Mouse (Mus musculus): ENCODE measurements around the gene Cygb. TPM values are rescaled to one million over a fixed set of nuclear protein-coding genes. Genes with fewer than 3 reads are reported as not detected.

The Cygb gene
- polyA plus RNA-seq (2015; fragmentation: Nextera tagmentation; extraction: Ambion mirVana) = 17.5 and 20.2 TPM in 2 replicates

DNA sequence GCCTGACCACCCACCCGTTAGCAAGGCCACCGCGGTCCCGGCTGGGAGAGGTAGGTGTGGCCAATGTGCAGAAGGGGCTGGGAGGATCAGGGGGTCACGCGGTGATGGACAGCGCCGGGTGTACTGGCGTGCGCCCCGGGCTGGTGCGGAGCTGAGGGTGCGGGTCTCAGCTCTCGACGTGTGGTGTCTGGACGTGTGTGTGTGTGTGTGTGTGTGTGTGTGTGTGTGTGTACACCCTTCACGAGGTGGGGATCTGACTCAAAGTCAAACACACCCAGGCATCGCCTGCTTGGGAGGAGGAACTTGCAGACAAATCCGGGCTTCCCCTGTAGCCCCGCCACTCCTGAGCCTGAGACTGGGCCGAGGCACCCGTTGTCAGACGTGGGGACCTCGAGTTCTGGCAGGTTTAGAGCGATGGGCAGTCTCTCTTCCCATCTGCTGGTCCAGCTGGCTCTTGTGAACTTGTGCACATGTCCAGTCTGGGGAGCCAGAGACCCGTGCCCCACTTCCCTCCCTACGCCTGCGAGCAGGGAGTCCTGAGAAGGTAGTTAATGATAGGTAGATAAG, at the start of gene Cygb:
Gene Cygb (minus strand): TSS at position 59 of the 567 bp plus-strand sequence.
- Histone ChIP-seq H3K36me3 (ENCODE audit: control insufficient read depth, insufficient read depth) (no peaks in the 10 kb centered on the region; the same call in 1 of the 2 replicates), H3K4me1 (replicated peaks; ENCODE audit: control insufficient read depth, insufficient read depth, low read length) (peaks cover 11% of the 10 kb centered on the region; the same call in 1 of the 2 replicates), H3K27ac (ENCODE audit: low read depth, low read length) (no peak within 1 kb of the TSS), H3K9ac (ENCODE audit: low read depth, low read length) (peak within 1 kb of the TSS; percentile 58), H3K4me2 (replicated peaks; ENCODE audit: low read depth) (peak within 1 kb of the TSS; percentile 84), H3K4me3 (ENCODE audit: low read depth, low read length) (peak within 1 kb of the TSS; percentile 50), H3K27me3 (replicated peaks; ENCODE audit: control insufficient read depth, insufficient read depth, low read length) (peaks cover 18% of the 10 kb centered on the region), H3K9me3 (ENCODE audit: control insufficient read depth) (no peaks in the 10 kb centered on the region)
- no peak for TF ChIP-seq CTCF (IDR thresholded peaks at IDR 0.05; ENCODE audit: low read depth)
- no peak for ATAC-seq
- WGBS = 6% methylated on average over 28 of the region's 28 CpGs

DNA sequence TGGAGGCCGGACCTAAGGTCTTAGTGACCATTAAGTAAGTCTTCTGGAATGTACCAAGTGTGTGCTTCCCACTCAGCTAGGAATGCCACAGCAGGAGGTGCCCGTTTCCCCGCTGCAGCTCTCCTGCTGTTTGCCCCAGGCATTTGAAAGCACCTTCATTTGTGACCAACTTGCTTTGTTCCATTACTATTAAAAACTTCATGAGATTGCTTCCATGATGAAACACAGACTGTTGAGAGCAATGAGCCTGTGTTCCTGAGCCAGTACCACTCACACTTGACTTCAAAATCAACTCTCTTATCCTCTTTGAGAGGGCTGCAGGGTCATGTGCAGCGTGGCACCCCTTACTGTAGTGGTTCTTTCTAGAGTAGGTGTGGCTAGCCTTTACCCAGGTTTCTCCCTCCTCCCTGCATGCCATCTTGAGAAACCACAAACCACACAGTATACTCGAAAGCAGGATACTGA, 47.3 kb upstream of the Cygb start:
- Histone ChIP-seq H3K9me3 (ENCODE audit: control insufficient read depth) (no peaks in the 10 kb centered on the region), H3K4me1 (replicated peaks; ENCODE audit: control insufficient read depth, insufficient read depth, low read length) (no peaks in the 10 kb centered on the region), H3K27me3 (replicated peaks; ENCODE audit: control insufficient read depth, insufficient read depth, low read length) (no peaks in the 10 kb centered on the region), H3K27ac (ENCODE audit: low read depth, low read length) (no peak overlapping the region), H3K9ac (ENCODE audit: low read depth, low read length) (no peak overlapping the region), H3K4me2 (replicated peaks; ENCODE audit: low read depth) (no peak overlapping the region), H3K4me3 (ENCODE audit: low read depth, low read length) (no peak overlapping the region), H3K36me3 (ENCODE audit: control insufficient read depth, insufficient read depth) (no peaks in the 10 kb centered on the region)
- WGBS = 56% methylated on average over 5 of the region's 5 CpGs
- TF ChIP-seq CTCF (IDR thresholded peaks at IDR 0.05; ENCODE audit: low read depth) = no peak
- ATAC-seq = no peak

DNA sequence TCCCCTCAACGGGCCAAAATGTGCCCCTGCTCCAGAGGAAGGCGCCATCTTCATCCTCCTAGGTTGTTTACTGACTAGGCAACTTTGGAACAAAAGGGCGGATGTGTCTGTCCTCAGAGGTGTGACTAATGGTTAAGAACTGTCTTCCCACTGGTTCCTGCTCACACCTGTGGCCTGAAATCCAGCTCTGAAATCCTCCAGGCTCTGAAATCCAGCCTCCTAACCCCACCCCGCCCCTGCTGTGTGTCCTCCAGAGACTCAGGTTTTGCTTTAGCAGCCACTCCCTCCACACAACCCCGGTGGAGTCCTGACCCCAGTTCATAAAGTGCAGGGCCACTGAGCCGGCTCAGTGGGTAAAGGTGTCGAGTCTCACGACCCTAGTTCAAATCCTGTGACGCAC, 43.4 kb upstream of the Cygb start:
- no peak overlapping the region for H3K4me2 ChIP-seq (replicated peaks; ENCODE audit: low read depth)
- H3K9me3 ChIP-seq (ENCODE audit: control insufficient read depth) = no peaks in the 10 kb centered on the region
- no peaks in the 10 kb centered on the region for H3K4me1 ChIP-seq (replicated peaks; ENCODE audit: control insufficient read depth, insufficient read depth, low read length)
- no peaks in the 10 kb centered on the region for H3K36me3 ChIP-seq (ENCODE audit: control insufficient read depth, insufficient read depth)
- H3K9ac ChIP-seq (ENCODE audit: low read depth, low read length) = no peak overlapping the region
- no peak overlapping the region for H3K4me3 ChIP-seq (ENCODE audit: low read depth, low read length)
- WGBS = 52% methylated on average over 9 of the region's 9 CpGs
- no peak for ATAC-seq
- no peak overlapping the region for H3K27ac ChIP-seq (ENCODE audit: low read depth, low read length)
- no peaks in the 10 kb centered on the region for H3K27me3 ChIP-seq (replicated peaks; ENCODE audit: control insufficient read depth, insufficient read depth, low read length)
- no peak for TF ChIP-seq CTCF (IDR thresholded peaks at IDR 0.05; ENCODE audit: low read depth)

DNA sequence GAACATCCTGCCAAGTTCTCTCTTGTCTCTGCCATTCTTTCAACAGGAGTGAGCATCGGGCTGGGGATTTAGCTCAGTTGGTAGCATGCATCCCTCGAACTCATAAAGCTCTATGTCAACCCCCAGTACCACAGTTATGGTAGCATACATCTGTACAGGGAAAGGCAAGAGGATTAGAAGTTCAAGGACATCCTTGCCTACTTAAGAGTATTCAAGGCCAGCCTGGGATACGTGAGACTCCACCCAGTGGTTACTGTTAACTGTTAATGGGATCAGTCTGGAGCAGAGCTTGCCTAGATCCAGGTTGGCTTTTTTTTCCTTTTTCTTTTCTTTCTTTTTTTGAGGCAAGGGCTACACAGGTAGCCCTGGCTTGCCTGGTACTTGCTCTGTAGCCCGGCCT, 42.3 kb upstream of the Cygb start:
- Histone ChIP-seq H3K4me1 (replicated peaks; ENCODE audit: control insufficient read depth, insufficient read depth, low read length) (no peaks in the 10 kb centered on the region), H3K27ac (ENCODE audit: low read depth, low read length) (no peak overlapping the region), H3K9ac (ENCODE audit: low read depth, low read length) (no peak overlapping the region), H3K36me3 (ENCODE audit: control insufficient read depth, insufficient read depth) (no peaks in the 10 kb centered on the region), H3K4me2 (replicated peaks; ENCODE audit: low read depth) (no peak overlapping the region), H3K4me3 (ENCODE audit: low read depth, low read length) (no peak overlapping the region), H3K27me3 (replicated peaks; ENCODE audit: control insufficient read depth, insufficient read depth, low read length) (no peaks in the 10 kb centered on the region), H3K9me3 (ENCODE audit: control insufficient read depth) (no peaks in the 10 kb centered on the region)
- WGBS = 79% methylated on average over 4 of the region's 4 CpGs
- no peak for TF ChIP-seq CTCF (IDR thresholded peaks at IDR 0.05; ENCODE audit: low read depth)
- no peak for ATAC-seq

DNA sequence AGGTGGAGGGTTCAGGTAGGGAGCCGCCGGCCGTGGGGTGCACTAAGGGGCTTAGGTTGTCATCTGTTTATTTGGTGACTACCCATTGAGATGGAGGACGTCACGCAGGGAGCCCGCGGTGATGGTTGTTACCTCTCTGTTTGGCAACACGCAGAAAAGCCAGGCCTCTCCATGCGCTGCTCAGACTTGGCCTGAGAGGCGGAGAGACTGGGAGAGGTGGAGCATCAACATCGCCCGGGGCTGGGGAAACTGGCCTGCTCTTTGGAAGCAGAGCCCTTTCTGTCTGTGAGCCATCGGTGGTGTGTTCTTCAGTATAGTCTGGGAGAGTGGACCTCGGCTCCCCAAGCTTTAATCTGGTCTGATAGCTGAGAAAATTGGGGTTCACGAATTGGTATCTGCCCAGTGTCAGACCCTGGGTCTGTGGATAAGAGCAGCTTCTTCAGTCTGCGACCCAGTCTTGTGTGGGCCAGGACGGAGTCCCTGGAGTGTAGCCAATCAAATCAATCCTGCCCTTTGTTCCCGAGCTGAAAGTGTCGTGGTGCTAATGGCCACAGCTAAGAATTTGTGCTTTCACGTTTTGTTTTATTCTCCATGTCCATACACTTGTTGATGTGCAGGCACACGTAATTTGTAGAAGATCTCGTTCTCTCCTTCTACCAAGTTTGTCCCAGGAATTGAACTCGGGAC, 41.2 kb upstream of the Cygb start:
- ATAC-seq = no peak

DNA sequence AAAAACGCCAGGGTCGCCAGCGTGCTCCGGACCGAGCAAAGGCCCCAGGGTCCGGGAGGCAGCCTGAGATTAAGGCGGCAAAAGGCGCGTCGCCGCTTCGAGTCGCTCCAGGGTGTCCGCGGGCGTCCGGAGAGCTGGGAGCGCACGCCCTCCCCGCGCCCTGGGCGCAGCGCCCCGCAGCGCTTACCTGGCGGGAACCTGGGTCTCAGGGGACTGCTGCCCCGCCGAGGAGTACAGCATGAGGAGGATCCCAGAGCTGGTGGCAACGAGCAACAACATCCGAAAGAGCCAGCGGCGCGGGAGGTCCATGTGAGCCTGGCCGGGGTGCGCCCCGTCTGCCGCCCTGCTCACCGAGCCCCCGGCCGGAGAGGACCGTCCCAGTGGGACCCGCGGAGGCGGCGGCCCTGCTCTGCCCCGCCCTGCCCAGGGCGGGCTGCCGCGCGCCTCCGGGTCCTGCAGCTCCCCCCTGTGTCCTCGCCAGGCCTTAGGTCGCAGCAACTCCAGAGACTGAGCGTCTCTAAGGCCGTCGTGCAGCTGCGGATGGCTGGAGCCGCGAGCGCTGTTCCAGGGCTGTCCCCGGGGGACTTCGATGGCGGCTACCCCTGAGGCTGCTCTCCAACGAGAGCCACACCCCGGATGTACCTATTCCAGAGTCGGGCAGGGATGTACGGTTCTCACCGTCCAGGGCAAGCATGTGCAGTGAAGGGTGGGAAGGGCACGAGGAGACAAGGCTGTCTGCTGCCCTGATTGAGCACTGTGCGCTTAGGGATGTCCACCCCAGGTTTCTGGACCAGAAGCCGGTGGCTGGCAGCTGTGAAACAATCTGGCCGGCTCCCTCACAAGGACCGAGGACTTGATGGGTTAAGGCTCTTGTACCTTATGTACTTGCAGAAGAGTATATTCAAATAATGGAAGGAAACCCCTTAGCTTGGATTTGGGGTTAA, 40.4 kb upstream of the Cygb start:
- no peaks in the 10 kb centered on the region for H3K9me3 ChIP-seq (ENCODE audit: control insufficient read depth)
- H3K4me1 ChIP-seq (replicated peaks; ENCODE audit: control insufficient read depth, insufficient read depth, low read length) = peaks cover 4% of the 10 kb centered on the region; the same call in 1 of the 2 replicates
- peak overlapping the region; percentile 58 for H3K4me3 ChIP-seq (ENCODE audit: low read depth, low read length)
- peak; percentile 53 for ATAC-seq
- peak overlapping the region; percentile 90 for H3K4me2 ChIP-seq (replicated peaks; ENCODE audit: low read depth)
- H3K9ac ChIP-seq (ENCODE audit: low read depth, low read length) = peak overlapping the region; percentile 72
- H3K36me3 ChIP-seq (ENCODE audit: control insufficient read depth, insufficient read depth) = no peaks in the 10 kb centered on the region
- TF ChIP-seq CTCF (IDR thresholded peaks at IDR 0.05; ENCODE audit: low read depth) = peak; percentile 63
- peak overlapping the region; percentile 71 for H3K27ac ChIP-seq (ENCODE audit: low read depth, low read length)
- 3% methylated on average over 71 of the region's 73 CpGs for WGBS
- no peaks in the 10 kb centered on the region for H3K27me3 ChIP-seq (replicated peaks; ENCODE audit: control insufficient read depth, insufficient read depth, low read length)

More for the DNA sequence above, 41.2 kb upstream of the Cygb start:
- H3K4me2 ChIP-seq (replicated peaks; ENCODE audit: low read depth) = peak overlapping the region; percentile 90
- no peak overlapping the region for H3K4me3 ChIP-seq (ENCODE audit: low read depth, low read length)
- H3K27me3 ChIP-seq (replicated peaks; ENCODE audit: control insufficient read depth, insufficient read depth, low read length) = no peaks in the 10 kb centered on the region
- no peak overlapping the region for H3K27ac ChIP-seq (ENCODE audit: low read depth, low read length)
- H3K4me1 ChIP-seq (replicated peaks; ENCODE audit: control insufficient read depth, insufficient read depth, low read length) = peaks cover 4% of the 10 kb centered on the region; the same call in 1 of the 2 replicates
- H3K9me3 ChIP-seq (ENCODE audit: control insufficient read depth) = no peaks in the 10 kb centered on the region
- H3K9ac ChIP-seq (ENCODE audit: low read depth, low read length) = no peak overlapping the region
- WGBS = 38% methylated on average over 23 of the region's 23 CpGs
- no peaks in the 10 kb centered on the region for H3K36me3 ChIP-seq (ENCODE audit: control insufficient read depth, insufficient read depth)
- TF ChIP-seq CTCF (IDR thresholded peaks at IDR 0.05; ENCODE audit: low read depth) = no peak
